Mouse (Mus musculus): ENCODE measurements around the gene Lpar6. TPM values are rescaled to one million over a fixed set of nuclear protein-coding genes. Genes with fewer than 3 reads are reported as not detected.

Gene Lpar6
- polyA plus RNA-seq, 1 experiment, result 12.9 TPM

- Histone ChIP-seq H3K36me3 (ENCODE audit: control insufficient read depth, insufficient read depth, low read length, poor library complexity, severe bottlenecking) (no peaks in the 10 kb centered on the region; the same call in 1 of the 2 replicates), H3K9me3 (replicated peaks; ENCODE audit: control insufficient read depth, insufficient read depth, low read length, poor library complexity, severe bottlenecking) (peaks cover 8% of the 10 kb centered on the region), H3K4me3 (ENCODE audit: low read depth, low read length) (no peak overlapping the region), H3K4me1 (ENCODE audit: control insufficient read depth, insufficient read depth, low read length) (peaks cover 8% of the 10 kb centered on the region), H3K9ac (ENCODE audit: low read depth, poor library complexity, severe bottlenecking) (peak overlapping the region; percentile 12; the same call in 1 of the 2 replicates), H3K27me3 (ENCODE audit: control insufficient read depth, insufficient read depth, low read length, poor library complexity, severe bottlenecking) (no peaks in the 10 kb centered on the region), H3K27ac (ENCODE audit: insufficient read depth, low read length) (peak overlapping the region; percentile 99)
- TF ChIP-seq EP300 (IDR thresholded peaks at IDR 0.05; ENCODE audit: insufficient read depth, low read depth, low read length) (peak; percentile 74), POLR2A (IDR thresholded peaks at IDR 0.05; ENCODE audit: insufficient read depth, low read length) (no peak)
Measured at GRCm38 (mm10) chr14:73234468-73235031, 3.1 kb upstream of the Lpar6 start.

DNA sequence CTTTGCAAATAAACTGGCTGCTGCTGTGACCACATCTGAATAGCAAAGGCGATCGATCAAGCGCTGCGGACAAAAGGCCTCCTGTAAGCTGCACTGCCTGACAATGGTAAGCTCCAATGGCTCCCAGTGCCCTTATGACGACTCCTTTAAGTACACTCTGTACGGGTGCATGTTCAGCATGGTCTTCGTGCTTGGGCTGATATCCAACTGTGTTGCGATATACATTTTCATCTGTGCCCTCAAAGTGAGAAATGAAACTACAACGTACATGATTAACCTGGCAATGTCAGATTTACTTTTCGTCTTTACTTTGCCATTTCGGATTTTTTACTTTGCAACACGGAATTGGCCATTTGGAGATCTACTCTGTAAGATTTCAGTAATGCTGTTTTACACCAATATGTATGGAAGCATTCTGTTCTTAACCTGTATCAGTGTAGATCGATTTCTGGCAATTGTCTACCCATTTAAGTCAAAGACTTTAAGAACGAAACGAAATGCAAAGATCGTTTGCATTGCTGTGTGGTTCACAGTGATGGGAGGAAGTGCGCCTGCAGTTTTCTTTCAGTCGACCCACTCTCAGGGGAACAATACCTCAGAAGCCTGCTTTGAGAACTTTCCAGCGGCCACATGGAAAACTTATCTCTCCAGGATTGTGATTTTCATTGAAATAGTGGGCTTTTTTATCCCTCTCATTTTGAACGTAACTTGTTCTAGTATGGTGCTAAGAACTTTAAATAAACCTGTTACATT, 979 bp downstream of the Lpar6 start:
- Histone ChIP-seq H3K4me1 (ENCODE audit: control insufficient read depth, insufficient read depth, low read length) (peaks cover 7% of the 10 kb centered on the region), H3K9ac (ENCODE audit: low read depth, poor library complexity, severe bottlenecking) (peak overlapping the region; percentile 83), H3K27me3 (ENCODE audit: control insufficient read depth, insufficient read depth, low read length, poor library complexity, severe bottlenecking) (no peaks in the 10 kb centered on the region), H3K36me3 (ENCODE audit: control insufficient read depth, insufficient read depth, low read length, poor library complexity, severe bottlenecking) (peaks cover 4% of the 10 kb centered on the region), H3K27ac (ENCODE audit: insufficient read depth, low read length) (peak overlapping the region; percentile 96), H3K4me3 (ENCODE audit: low read depth, low read length) (peak overlapping the region; percentile 95), H3K9me3 (replicated peaks; ENCODE audit: control insufficient read depth, insufficient read depth, low read length, poor library complexity, severe bottlenecking) (no peaks in the 10 kb centered on the region)
- TF ChIP-seq EP300 (IDR thresholded peaks at IDR 0.05; ENCODE audit: insufficient read depth, low read depth, low read length), result peak; percentile 85
- no peak for TF ChIP-seq POLR2A (IDR thresholded peaks at IDR 0.05; ENCODE audit: insufficient read depth, low read length)

DNA sequence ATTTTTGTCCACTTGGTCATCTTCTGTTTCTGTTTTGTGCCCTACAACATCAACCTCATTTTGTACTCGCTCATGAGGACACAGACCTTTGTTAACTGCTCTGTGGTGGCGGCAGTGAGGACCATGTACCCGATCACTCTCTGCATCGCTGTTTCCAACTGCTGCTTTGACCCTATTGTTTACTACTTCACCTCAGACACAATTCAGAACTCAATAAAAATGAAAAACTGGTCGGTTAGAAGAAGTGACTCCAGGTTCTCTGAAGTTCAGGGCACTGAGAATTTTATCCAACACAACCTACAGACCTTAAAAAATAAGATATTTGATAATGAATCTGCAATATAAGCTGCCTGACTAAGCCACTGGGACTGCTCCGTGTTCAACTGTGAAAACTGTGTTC, 1.6 kb downstream of the Lpar6 start:
- Histone ChIP-seq H3K9ac (ENCODE audit: low read depth, poor library complexity, severe bottlenecking) (peak overlapping the region; percentile 83), H3K4me3 (ENCODE audit: low read depth, low read length) (peak overlapping the region; percentile 95), H3K27ac (ENCODE audit: insufficient read depth, low read length) (peak overlapping the region; percentile 96), H3K36me3 (ENCODE audit: control insufficient read depth, insufficient read depth, low read length, poor library complexity, severe bottlenecking) (peaks cover 4% of the 10 kb centered on the region), H3K4me1 (ENCODE audit: control insufficient read depth, insufficient read depth, low read length) (peaks cover 4% of the 10 kb centered on the region), H3K27me3 (ENCODE audit: control insufficient read depth, insufficient read depth, low read length, poor library complexity, severe bottlenecking) (no peaks in the 10 kb centered on the region), H3K9me3 (replicated peaks; ENCODE audit: control insufficient read depth, insufficient read depth, low read length, poor library complexity, severe bottlenecking) (no peaks in the 10 kb centered on the region)
- TF ChIP-seq CTCF (IDR thresholded peaks at IDR 0.05; ENCODE audit: low read depth, low read length), result no peak
- TF ChIP-seq POLR2A (IDR thresholded peaks at IDR 0.05; ENCODE audit: insufficient read depth, low read length), result no peak
- 0 out of 2 replicates have a peak, but pooled peaks have one; percentile 11 for TF ChIP-seq EP300 (IDR thresholded peaks at IDR 0.05; ENCODE audit: insufficient read depth, low read depth, low read length)

- peaks cover 4% of the 10 kb centered on the region for H3K4me1 ChIP-seq (ENCODE audit: control insufficient read depth, insufficient read depth, low read length)
- H3K9me3 ChIP-seq (replicated peaks; ENCODE audit: control insufficient read depth, insufficient read depth, low read length, poor library complexity, severe bottlenecking), result no peaks in the 10 kb centered on the region
- H3K4me3 ChIP-seq (ENCODE audit: low read depth, low read length), result no peak overlapping the region
- H3K36me3 ChIP-seq (ENCODE audit: control insufficient read depth, insufficient read depth, low read length, poor library complexity, severe bottlenecking), result peaks cover 4% of the 10 kb centered on the region
- TF ChIP-seq CTCF (IDR thresholded peaks at IDR 0.05; ENCODE audit: low read depth, low read length), result no peak
- no peak for TF ChIP-seq EP300 (IDR thresholded peaks at IDR 0.05; ENCODE audit: insufficient read depth, low read depth, low read length)
- no peak for TF ChIP-seq POLR2A (IDR thresholded peaks at IDR 0.05; ENCODE audit: insufficient read depth, low read length)
- no peaks in the 10 kb centered on the region for H3K27me3 ChIP-seq (ENCODE audit: control insufficient read depth, insufficient read depth, low read length, poor library complexity, severe bottlenecking)
- H3K27ac ChIP-seq (ENCODE audit: insufficient read depth, low read length), result no peak overlapping the region
- peak overlapping the region; percentile 83; the same call in 1 of the 2 replicates for H3K9ac ChIP-seq (ENCODE audit: low read depth, poor library complexity, severe bottlenecking)
Measured at GRCm38 (mm10) chr14:73239857-73240256, 2.2 kb downstream of the Lpar6 start.

- no peak for TF ChIP-seq CTCF (IDR thresholded peaks at IDR 0.05; ENCODE audit: low read depth, low read length)
- TF ChIP-seq POLR2A (IDR thresholded peaks at IDR 0.05; ENCODE audit: insufficient read depth, low read length), result no peak
- no peak for TF ChIP-seq EP300 (IDR thresholded peaks at IDR 0.05; ENCODE audit: insufficient read depth, low read depth, low read length)
- Histone ChIP-seq H3K9me3 (replicated peaks; ENCODE audit: control insufficient read depth, insufficient read depth, low read length, poor library complexity, severe bottlenecking) (no peaks in the 10 kb centered on the region), H3K4me1 (ENCODE audit: control insufficient read depth, insufficient read depth, low read length) (no peaks in the 10 kb centered on the region), H3K4me3 (ENCODE audit: low read depth, low read length) (no peak overlapping the region), H3K27me3 (ENCODE audit: control insufficient read depth, insufficient read depth, low read length, poor library complexity, severe bottlenecking) (no peaks in the 10 kb centered on the region), H3K36me3 (ENCODE audit: control insufficient read depth, insufficient read depth, low read length, poor library complexity, severe bottlenecking) (peaks cover 4% of the 10 kb centered on the region), H3K9ac (ENCODE audit: low read depth, poor library complexity, severe bottlenecking) (no peak overlapping the region), H3K27ac (ENCODE audit: insufficient read depth, low read length) (no peak overlapping the region)
Measured at GRCm38 (mm10) chr14:73244061-73244597, 6.4 kb downstream of the Lpar6 start.

GRCm38 (mm10) chr14:73250056-73250455, 12.4 kb downstream of the Lpar6 start:
- Histone ChIP-seq H3K4me1 (ENCODE audit: control insufficient read depth, insufficient read depth, low read length) (peaks cover 2% of the 10 kb centered on the region), H3K9ac (ENCODE audit: low read depth, poor library complexity, severe bottlenecking) (no peak overlapping the region), H3K36me3 (ENCODE audit: control insufficient read depth, insufficient read depth, low read length, poor library complexity, severe bottlenecking) (no peaks in the 10 kb centered on the region), H3K9me3 (replicated peaks; ENCODE audit: control insufficient read depth, insufficient read depth, low read length, poor library complexity, severe bottlenecking) (no peaks in the 10 kb centered on the region), H3K4me3 (ENCODE audit: low read depth, low read length) (no peak overlapping the region), H3K27me3 (ENCODE audit: control insufficient read depth, insufficient read depth, low read length, poor library complexity, severe bottlenecking) (no peaks in the 10 kb centered on the region), H3K27ac (ENCODE audit: insufficient read depth, low read length) (no peak overlapping the region)
- TF ChIP-seq POLR2A (IDR thresholded peaks at IDR 0.05; ENCODE audit: insufficient read depth, low read length) (no peak), CTCF (IDR thresholded peaks at IDR 0.05; ENCODE audit: low read depth, low read length) (no peak), EP300 (IDR thresholded peaks at IDR 0.05; ENCODE audit: insufficient read depth, low read depth, low read length) (no peak)

All from ES-Bruce4 (cell line).